Comparison of ENCODE assay signal across 30 mouse cellular contexts in genomic region chr1:37954786-37955185, GRCm38 (mm10). TPM values are rescaled to one million over a fixed set of nuclear protein-coding genes. Genes with fewer than 3 reads are reported as not detected.
"Had no signal": no experiment of that assay in that cellular context is flagged by ENCODE, and none has a peak within 500 bp of the region (broad histone marks: within the 10 kb centered on the region; RNA-seq: fewer than 3 reads in every experiment).

No protein-coding gene starts in this region.

- ATAC-seq: liver, embryonic 12.5 days; midbrain, embryonic 15.5 days had no signal

- H3K36me3 ChIP-seq: limb, embryonic 10.5 days; limb, embryonic 13.5 days; liver, embryonic 12.5 days; liver, embryonic 15.5 days; lung, embryonic 15.5 days; midbrain, embryonic 12.5 days; midbrain, embryonic 15.5 days; neural tube, embryonic 12.5 days; neural tube, embryonic 15.5 days; stomach, embryonic 15.5 days had no signal

- H3K9ac ChIP-seq: limb, embryonic 13.5 days; liver, embryonic 12.5 days; liver, embryonic 15.5 days; lung, embryonic 15.5 days; midbrain, embryonic 12.5 days; midbrain, embryonic 15.5 days; neural tube, embryonic 12.5 days; neural tube, embryonic 15.5 days; stomach, embryonic 15.5 days had no signal

- H3K4me3 ChIP-seq: limb, embryonic 10.5 days; limb, embryonic 13.5 days; liver, embryonic 12.5 days; liver, embryonic 15.5 days; lung, embryonic 15.5 days; midbrain, embryonic 12.5 days; midbrain, embryonic 15.5 days; neural tube, embryonic 12.5 days; neural tube, embryonic 15.5 days; stomach, embryonic 15.5 days had no signal

- H3K27me3 ChIP-seq: limb, embryonic 13.5 days; liver, embryonic 15.5 days; lung, embryonic 15.5 days; midbrain, embryonic 15.5 days; neural tube, embryonic 12.5 days; neural tube, embryonic 15.5 days; stomach, embryonic 15.5 days had no signal

- H3K4me2 ChIP-seq: limb, embryonic 13.5 days; liver, embryonic 12.5 days; liver, embryonic 15.5 days; lung, embryonic 15.5 days; midbrain, embryonic 12.5 days; midbrain, embryonic 15.5 days; neural tube, embryonic 12.5 days; neural tube, embryonic 15.5 days; stomach, embryonic 15.5 days had no signal

- H3K4me1 ChIP-seq: limb, embryonic 10.5 days; limb, embryonic 13.5 days; liver, embryonic 12.5 days; liver, embryonic 15.5 days; midbrain, embryonic 12.5 days; midbrain, embryonic 15.5 days; neural tube, embryonic 15.5 days; stomach, embryonic 15.5 days had no signal

- H3K9me3 ChIP-seq: limb, embryonic 10.5 days; limb, embryonic 13.5 days; liver, embryonic 12.5 days; liver, embryonic 15.5 days; lung, embryonic 15.5 days; midbrain, embryonic 12.5 days; midbrain, embryonic 15.5 days; neural tube, embryonic 12.5 days; neural tube, embryonic 15.5 days; stomach, embryonic 15.5 days had no signal

- DNase-seq: kidney, adult 9 months; kidney, postnatal 14 days; kidney, postnatal 4 days; liver; lung, adult 18-20 months; lung, postnatal 14 days; right cerebral cortex, adult 18-20 months; right cerebral cortex, postnatal 14 days; spleen, adult 18-20 months; thymus, adult 18-20 months; thymus, postnatal 36 days had no signal

- H3K27ac ChIP-seq: limb, embryonic 10.5 days; limb, embryonic 13.5 days; liver, embryonic 12.5 days; liver, embryonic 15.5 days; lung, embryonic 15.5 days; macrophage; midbrain, embryonic 12.5 days; midbrain, embryonic 15.5 days; neural tube, embryonic 12.5 days; neural tube, embryonic 15.5 days; stomach, embryonic 15.5 days had no signal

RNA-seq across cellular contexts. Expression of gene Lyg1, which starts 2.8 kb away (rescaled TPM):
- total RNA-seq: layer of hippocampus, adult 18-20 months; layer of hippocampus, postnatal 25 days; left cerebral cortex, adult 18-20 months; left cerebral cortex, postnatal 25 days; megakaryocyte, adult 5-6 weeks had no signal
- polyA plus RNA-seq: kidney, embryonic 16.5 days; limb, embryonic 10.5 days; limb, embryonic 13.5 days; liver, embryonic 12.5 days; liver, embryonic 15.5 days; lung, embryonic 15.5 days; macrophage; midbrain, embryonic 12.5 days; midbrain, embryonic 15.5 days; neural tube, embryonic 12.5 days; neural tube, embryonic 15.5 days; stomach, embryonic 15.5 days; testis, adult 2 months; urinary bladder, adult 2 months had no signal

RNA-seq across cellular contexts. Expression of gene Lyg2, which starts 38.5 kb away (rescaled TPM):
- total RNA-seq: left cerebral cortex, adult 18-20 months; left cerebral cortex, postnatal 25 days; megakaryocyte, adult 5-6 weeks had no signal
- polyA plus RNA-seq: kidney, embryonic 16.5 days; limb, embryonic 13.5 days; liver, embryonic 12.5 days; liver, embryonic 15.5 days; lung, embryonic 15.5 days; macrophage; midbrain, embryonic 12.5 days; midbrain, embryonic 15.5 days; neural tube, embryonic 12.5 days; neural tube, embryonic 15.5 days; stomach, embryonic 15.5 days; testis, adult 2 months; urinary bladder, adult 2 months had no signal
